Mouse (Mus musculus) olfactory bulb, adult 2 months (tissue): Measurements from ENCODE around the gene Clybl. TPM values are rescaled to one million over a fixed set of nuclear protein-coding genes. Genes with fewer than 3 reads are reported as not detected.

Experiments used
- H3K27ac ChIP-seq: fragments of 200-500 bp; 2 replicates; pipeline ENCODE4 v1.5.1; 2012; ENCODE audit warnings: low read depth, low read length; ENCODE audit not compliant: insufficient read depth
- H3K4me1 ChIP-seq: fragments of 200-500 bp; 2 replicates; pipeline ENCODE4 v1.6.1; 2012; ENCODE audit warnings: low read length; ENCODE audit not compliant: control insufficient read depth, insufficient read depth
- H3K4me3 ChIP-seq: fragments of 200-500 bp; 2 replicates; pipeline ENCODE4 v1.5.1; 2012; ENCODE audit warnings: mild to moderate bottlenecking, low read depth, low read length, moderate library complexity; ENCODE audit not compliant: insufficient read depth
- CTCF ChIP-seq: fragments of 200-500 bp; IDR thresholded peaks from 2 replicates; pipeline ENCODE4 v1.5.1; 2012; ENCODE audit warnings: low read depth, mild to moderate bottlenecking, low read length, moderate library complexity; ENCODE audit not compliant: insufficient read depth
- POLR2A ChIP-seq: fragments of 200-500 bp; IDR thresholded peaks from 2 replicates; pipeline ENCODE4 v1.6.1; 2012; ENCODE audit warnings: mild to moderate bottlenecking, low read depth, low read length, moderate library complexity; ENCODE audit not compliant: insufficient read depth
- WGBS: fragments of 180-500 bp; shearing (Covaris S2); methylation state at CpG from one replicate; pipeline ENCODE4 v1.1.7; 2018; 5-methylcytosine and 5-hydroxymethylcytosine counted together
- polyA plus RNA-seq: library from polyadenylated mRNA; stranded (reverse); fragments of >200 nt; gene quantifications from 2 replicates; pipeline ENCODE4 v1.2.4, GENCODE M21; 2012; ENCODE audit warnings: low replicate concordance; ENCODE audit not compliant: missing spikeins, insufficient read depth, insufficient read length

Clybl gene
- polyA plus RNA-seq, 1 experiment, result not detected

DNA sequence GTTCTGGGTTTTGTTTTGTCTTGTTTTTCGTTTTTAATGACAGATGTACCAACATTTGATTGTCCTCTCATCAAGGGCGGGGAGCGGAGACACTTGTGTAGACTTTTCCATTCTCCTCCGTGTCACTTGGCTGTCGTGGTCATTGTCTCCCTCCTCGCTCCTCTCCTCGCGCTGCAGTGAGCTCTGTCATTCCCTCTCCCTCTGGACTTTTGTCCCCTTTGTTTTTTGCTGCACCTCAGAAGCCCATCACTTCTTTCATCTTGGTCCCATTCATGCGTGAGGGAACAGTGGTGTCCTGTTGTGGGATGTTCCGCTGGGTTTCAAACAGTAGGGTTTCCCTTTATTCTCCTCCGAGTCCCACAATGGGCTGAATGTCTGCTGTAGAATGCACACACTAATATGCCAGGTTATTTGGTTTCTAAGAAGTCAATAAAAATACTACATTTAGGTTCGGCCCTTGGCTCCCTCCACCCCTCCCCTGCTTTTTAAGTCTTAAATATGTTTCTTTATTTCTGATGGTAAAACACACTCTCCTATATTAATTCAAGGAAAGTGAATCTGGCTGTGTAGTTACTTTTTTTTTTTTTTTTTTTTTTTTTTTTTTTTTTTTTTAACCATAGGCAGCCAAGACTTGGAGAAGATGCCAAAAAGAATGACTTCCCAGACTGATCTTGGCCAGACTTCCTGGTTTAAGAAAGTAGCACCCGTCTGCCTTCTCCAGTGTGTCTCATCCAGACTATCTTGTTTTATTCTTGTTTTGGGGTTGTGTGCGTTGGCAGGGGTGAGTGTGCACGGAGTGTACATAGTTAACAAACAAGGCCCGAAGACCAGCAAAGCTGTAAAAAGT lies 98.2 kb downstream of the Clybl start:
- no peak for TF ChIP-seq CTCF
- Histone ChIP-seq H3K4me3 (no peak overlapping the region), H3K4me1 (no peaks in the 10 kb centered on the region), H3K27ac (no peak overlapping the region)
- WGBS, result 76% methylated on average over 16 of the region's 16 CpGs

- H3K4me1 ChIP-seq, result no peaks in the 10 kb centered on the region
- TF ChIP-seq CTCF (no peak), POLR2A (no peak)
- 70% methylated on average over 21 of the region's 21 CpGs for WGBS
- H3K4me3 ChIP-seq, result no peak overlapping the region
- H3K27ac ChIP-seq, result no peak overlapping the region
These were observed 99.0 kb downstream of the Clybl start for GRCm38 (mm10) chr14:122280309-122281071.

DNA sequence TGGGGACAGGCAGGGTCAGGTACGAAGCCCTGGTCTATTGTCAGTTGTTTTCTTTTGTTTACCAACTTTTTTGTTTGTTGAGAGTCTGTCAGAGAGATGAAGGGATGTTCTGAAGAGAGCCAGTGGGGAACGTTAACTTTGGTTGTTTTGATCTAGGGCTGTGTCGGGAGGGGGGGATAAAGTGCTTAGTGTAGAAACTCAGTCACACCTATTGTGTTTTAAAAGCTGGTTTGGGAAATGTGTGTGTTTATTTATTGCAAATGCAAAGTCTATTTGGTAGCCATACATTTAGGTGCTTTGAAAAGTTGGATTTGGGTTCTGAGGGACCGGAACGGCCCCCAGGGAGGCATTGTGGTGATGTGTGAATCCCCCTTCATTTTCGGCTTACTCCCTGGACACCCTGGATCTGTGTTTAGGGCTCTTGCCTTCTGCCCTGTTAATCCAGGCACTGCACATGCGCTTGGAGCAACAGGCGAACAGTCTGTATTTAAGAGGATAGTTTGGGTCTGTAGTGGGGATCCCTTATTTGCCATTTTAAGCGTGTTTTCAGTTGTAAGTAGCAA lies 99.6 kb downstream of the Clybl start:
- 80% methylated on average over 9 of the region's 9 CpGs for WGBS
- TF ChIP-seq CTCF (no peak), POLR2A (no peak)
- no peak overlapping the region for H3K27ac ChIP-seq
- H3K4me3 ChIP-seq, result no peak overlapping the region
- H3K4me1 ChIP-seq, result no peaks in the 10 kb centered on the region

- 96% methylated on average over 5 of the region's 5 CpGs for WGBS
- no peak overlapping the region for H3K4me3 ChIP-seq
These were observed 102.5 kb downstream of the Clybl start for GRCm38 (mm10) chr14:122283959-122284358.

DNA sequence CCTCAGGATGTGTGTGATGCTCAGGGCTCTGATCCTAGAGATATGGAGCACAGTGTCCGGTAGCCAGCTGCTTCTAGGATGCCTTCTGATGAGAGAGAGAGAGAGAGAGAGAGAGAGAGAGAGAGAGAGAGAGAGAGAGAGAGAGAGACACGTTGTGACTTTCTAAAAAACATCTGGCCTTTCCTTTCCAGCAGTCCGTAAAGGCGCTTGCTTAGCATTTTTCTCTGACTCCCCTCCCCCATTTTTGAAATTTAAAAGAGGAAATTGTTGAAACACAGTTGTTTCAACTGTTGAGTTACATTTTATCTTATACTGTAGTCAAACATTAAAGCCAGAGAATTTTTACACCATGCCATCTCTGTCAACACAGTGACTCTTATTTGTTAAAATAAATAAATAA lies 114.9 kb downstream of the Clybl start:
- no peaks in the 10 kb centered on the region for H3K4me1 ChIP-seq
- TF ChIP-seq POLR2A, result no peak
- TF ChIP-seq CTCF, result no peak
- H3K4me3 ChIP-seq, result no peak overlapping the region
- H3K27ac ChIP-seq, result no peak overlapping the region
- WGBS, result 79% methylated on average over 4 of the region's 4 CpGs

More at GRCm38 (mm10) chr14:122283959-122284358, 102.5 kb downstream of the Clybl start:
- no peaks in the 10 kb centered on the region for H3K4me1 ChIP-seq
- no peak for TF ChIP-seq POLR2A
- TF ChIP-seq CTCF, result no peak
- H3K27ac ChIP-seq, result no peak overlapping the region

- Histone ChIP-seq H3K27ac (no peak overlapping the region), H3K4me1 (no peaks in the 10 kb centered on the region), H3K4me3 (no peak overlapping the region)
- 54% methylated on average over 2 of the region's 2 CpGs for WGBS
- TF ChIP-seq CTCF (no peak), POLR2A (no peak)
These were observed 115.4 kb downstream of the Clybl start for GRCm38 (mm10) chr14:122296864-122297263.

GRCm38 (mm10) chr14:122297386-122298109 lies 116.0 kb downstream of the Clybl start:
- H3K27ac ChIP-seq, result no peak overlapping the region
- no peak overlapping the region for H3K4me3 ChIP-seq
- TF ChIP-seq POLR2A (no peak), CTCF (no peak)
- no peaks in the 10 kb centered on the region for H3K4me1 ChIP-seq
- 70% methylated on average over 11 of the region's 11 CpGs for WGBS

DNA sequence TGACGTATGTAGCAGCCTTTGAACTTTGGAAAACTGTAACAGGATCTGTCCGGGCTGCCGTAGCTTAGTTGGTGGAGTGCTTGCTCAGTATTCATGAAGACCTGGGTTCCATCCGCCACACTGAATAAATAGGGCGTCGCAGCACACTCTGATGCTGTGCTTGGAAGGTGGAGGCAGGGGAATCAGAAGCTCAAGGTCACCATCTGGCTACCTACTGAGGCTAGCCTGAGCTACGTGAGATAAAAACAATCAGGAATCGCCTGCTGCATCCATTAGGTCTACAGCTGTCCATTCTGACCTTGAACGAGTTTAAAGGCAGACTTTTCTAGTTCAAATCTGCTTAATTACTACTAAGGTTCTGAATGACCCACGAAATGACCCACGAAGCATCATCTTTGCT lies 118.8 kb downstream of the Clybl start:
- no peaks in the 10 kb centered on the region for H3K4me1 ChIP-seq
- no peak for TF ChIP-seq POLR2A
- TF ChIP-seq CTCF, result no peak
- H3K4me3 ChIP-seq, result no peak overlapping the region
- WGBS, result 90% methylated on average over 11 of the region's 11 CpGs
- no peak overlapping the region for H3K27ac ChIP-seq

DNA sequence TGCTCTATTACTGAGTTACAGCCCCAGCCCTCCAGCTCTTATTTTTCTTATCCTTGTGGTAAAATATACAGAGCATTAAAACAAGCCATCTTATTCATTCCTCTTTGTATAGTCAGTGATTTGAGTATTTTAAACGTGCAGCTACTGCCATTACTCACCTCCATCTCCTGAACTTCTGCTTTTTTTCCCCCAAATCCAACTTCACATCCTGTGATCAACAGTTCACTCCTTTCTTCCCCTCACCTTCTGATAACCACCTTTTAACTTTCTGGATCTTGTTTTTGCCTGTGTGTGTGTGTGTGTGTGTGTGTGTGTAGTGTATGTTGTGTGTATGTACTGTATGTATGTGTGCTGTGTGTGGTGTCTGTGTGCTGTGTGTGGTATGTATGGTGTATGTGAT lies 122.3 kb downstream of the Clybl start:
- H3K27ac ChIP-seq, result no peak overlapping the region
- WGBS, result 61% methylated on average over 1 of the region's 1 CpGs
- no peaks in the 10 kb centered on the region for H3K4me1 ChIP-seq
- H3K4me3 ChIP-seq, result no peak overlapping the region
- TF ChIP-seq CTCF (no peak), POLR2A (no peak)
